Mouse (Mus musculus) forebrain, embryonic 12.5 days (tissue): ENCODE measurements at regions not wholly inside any gene's neighbourhood (a gene's known extent, or its start where the extent isn't known, plus 50 kb on each side); places are given as distances from the start of the nearest gene placed in this dataset.
"Not testable (repeated sequence)": the region's sequence is repeated elsewhere in the genome, so short reads cannot be mapped to it uniquely, and the experiment has no call there.

Experiments used
- ATAC-seq: fragments of 200-750 bp; cut with Nextera tagmentation; 2 replicates; pipeline ENCODE4 v1.8.0; 2017; ENCODE audit warnings: moderate TSS enrichment; ENCODE audit not compliant: low FRiP score
- H3K27ac ChIP-seq: fragments of 300-500 bp; sonication (generic); 2 replicates; pipeline ENCODE4 v1.5.1; 2016; ENCODE audit warnings: mild to moderate bottlenecking
- H3K27me3 ChIP-seq: fragments of 300-500 bp; sonication (generic); 2 replicates; pipeline ENCODE4 v1.6.1; 2016; ENCODE audit warnings: mild to moderate bottlenecking
- H3K36me3 ChIP-seq: fragments of 300-500 bp; sonication (generic); replicated peaks from 2 replicates; pipeline ENCODE4 v1.6.1; 2016; ENCODE audit warnings: mild to moderate bottlenecking
- H3K4me1 ChIP-seq: fragments of 300-500 bp; sonication (generic); 2 replicates; pipeline ENCODE4 v1.6.1; 2016
- H3K4me2 ChIP-seq: fragments of 300-500 bp; sonication (generic); 2 replicates; pipeline ENCODE4 v1.6.1; 2016; ENCODE audit warnings: mild to moderate bottlenecking, moderate library complexity
- H3K4me3 ChIP-seq: fragments of 300-500 bp; sonication (generic); replicated peaks from 2 replicates; pipeline ENCODE4 v1.5.1; 2016; ENCODE audit warnings: mild to moderate bottlenecking
- H3K9ac ChIP-seq: fragments of 300-500 bp; sonication (generic); 2 replicates; pipeline ENCODE4 v1.6.1; 2016; ENCODE audit warnings: mild to moderate bottlenecking
- H3K9me3 ChIP-seq: fragments of 300-500 bp; sonication (generic); 2 replicates; pipeline ENCODE4 v1.6.1; 2016
- WGBS: fragments of 180-500 bp; shearing (Covaris S2); methylation state at CpG from one replicate; pipeline ENCODE4 v1.1.7; 2016; 5-methylcytosine and 5-hydroxymethylcytosine counted together

DNA sequence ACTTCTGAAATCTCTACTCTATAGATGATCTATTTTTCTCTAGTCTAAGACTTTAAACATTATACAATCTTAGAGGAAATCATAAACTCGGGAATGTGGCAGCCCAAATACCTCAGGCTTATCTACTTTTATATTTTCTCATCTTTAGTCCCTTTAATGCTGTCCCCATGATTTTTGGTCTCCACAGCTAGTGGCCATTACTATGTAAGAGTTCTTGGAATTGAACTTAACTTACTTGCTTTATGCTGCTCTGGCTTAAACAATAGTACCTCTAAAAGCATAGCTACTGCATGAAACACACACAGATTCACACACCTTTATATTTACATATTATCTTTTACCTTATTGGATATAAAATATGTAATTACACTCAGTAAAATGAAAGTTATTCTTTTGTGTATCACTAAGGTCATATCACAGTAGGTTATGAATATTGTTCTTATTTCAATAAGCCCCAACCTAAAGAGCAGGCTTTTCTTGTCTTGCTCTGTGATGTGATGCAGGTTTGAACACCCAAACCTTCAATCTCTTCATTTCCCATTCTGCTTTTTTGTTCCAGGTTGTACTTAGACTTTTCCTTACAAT, 78.9 kb upstream of the Cwc22 start:
- Histone ChIP-seq H3K27ac (no peak overlapping the region), H3K27me3 (no peaks in the 10 kb centered on the region), H3K9me3 (no peaks in the 10 kb centered on the region), H3K9ac (no peak overlapping the region), H3K4me1 (no peaks in the 10 kb centered on the region), H3K4me2 (no peak overlapping the region), H3K4me3 (no peak overlapping the region), H3K36me3 (no peaks in the 10 kb centered on the region)
- no peak for ATAC-seq
- 87% methylated on average over 1 of the region's 1 CpGs for WGBS

DNA sequence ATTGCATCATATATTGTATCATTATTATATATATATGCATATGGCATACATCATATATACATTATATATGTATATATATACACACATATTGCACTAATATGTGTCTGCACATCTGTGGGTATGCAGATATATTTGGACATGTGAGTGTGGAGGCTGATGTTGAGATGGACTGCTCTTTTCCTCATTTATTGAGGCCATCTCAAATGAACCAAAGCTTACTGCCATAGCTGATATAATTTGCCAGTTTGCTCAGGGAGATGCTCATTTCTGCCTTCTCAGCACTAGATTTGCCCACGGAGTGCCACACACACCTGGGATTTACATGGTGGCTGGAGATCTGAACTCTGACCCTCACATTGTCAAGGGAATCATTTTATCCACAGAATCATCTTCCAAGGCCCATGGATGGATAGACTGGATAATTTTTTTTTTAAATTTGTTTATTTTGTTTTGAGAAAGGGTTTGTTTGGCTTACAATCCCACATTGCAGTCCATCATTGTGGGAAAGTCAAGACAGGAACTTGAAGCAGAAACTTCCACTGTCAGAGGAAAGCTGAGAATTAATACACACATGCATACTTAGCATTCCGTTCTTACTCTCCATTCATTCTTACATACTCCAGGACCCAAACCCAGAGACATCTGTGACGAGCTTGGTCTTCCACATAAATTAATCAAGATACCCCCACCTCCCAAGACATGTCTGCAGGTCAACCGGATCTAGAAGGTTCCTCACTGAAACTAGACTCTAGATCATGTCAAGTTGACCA, 77.9 kb upstream of the Cwc22 start:
- H3K9me3 ChIP-seq, result no peaks in the 10 kb centered on the region
- no peaks in the 10 kb centered on the region for H3K4me1 ChIP-seq
- H3K9ac ChIP-seq, result no peak overlapping the region
- no peak overlapping the region for H3K4me2 ChIP-seq
- ATAC-seq, result no peak
- H3K27me3 ChIP-seq, result no peaks in the 10 kb centered on the region
- H3K36me3 ChIP-seq, result no peaks in the 10 kb centered on the region
- H3K4me3 ChIP-seq, result no peak overlapping the region
- 68% methylated on average over 4 of the region's 4 CpGs for WGBS
- no peak overlapping the region for H3K27ac ChIP-seq

DNA sequence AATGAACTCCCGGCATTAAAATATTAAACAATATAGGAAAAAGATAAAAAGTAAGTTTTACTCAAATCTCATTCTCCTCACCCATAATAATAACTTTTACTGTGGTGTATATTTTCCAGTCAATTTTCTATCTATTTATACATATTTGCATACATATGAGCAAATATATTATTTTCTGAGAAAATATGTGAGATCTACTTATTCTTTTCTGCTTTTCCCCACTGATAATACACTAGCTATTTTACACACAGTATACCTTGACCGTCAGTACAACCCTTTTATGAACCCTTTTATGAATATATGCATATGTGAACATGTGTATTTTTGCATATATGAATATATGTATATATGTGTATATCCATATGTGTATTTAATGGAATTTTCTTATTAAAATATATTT, 77.2 kb upstream of the Cwc22 start:
- no peak overlapping the region for H3K27ac ChIP-seq
- H3K36me3 ChIP-seq, result no peaks in the 10 kb centered on the region
- WGBS, result 85% methylated on average over 2 of the region's 2 CpGs
- no peak overlapping the region for H3K4me2 ChIP-seq
- H3K4me1 ChIP-seq, result no peaks in the 10 kb centered on the region
- ATAC-seq, result no peak
- H3K4me3 ChIP-seq, result no peak overlapping the region
- H3K9ac ChIP-seq, result no peak overlapping the region
- no peaks in the 10 kb centered on the region for H3K27me3 ChIP-seq
- no peaks in the 10 kb centered on the region for H3K9me3 ChIP-seq

DNA sequence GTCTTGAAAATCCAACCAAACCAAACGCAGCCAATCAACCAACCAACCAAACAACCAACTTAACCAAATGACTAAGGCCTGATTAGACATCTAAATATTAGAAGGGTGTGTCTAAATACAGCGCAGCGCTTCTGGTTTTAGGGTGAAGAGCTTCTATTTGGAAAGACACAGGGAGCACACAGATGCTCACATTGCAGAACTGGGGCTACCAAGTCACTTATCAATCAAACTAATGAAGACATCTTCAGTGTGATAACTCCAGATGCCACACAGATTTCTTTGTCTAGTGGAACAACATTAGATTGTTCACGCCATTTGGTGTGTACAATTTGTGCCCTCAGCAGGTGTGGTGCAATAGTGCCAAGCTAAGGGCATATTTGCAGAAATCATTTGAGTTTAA, 76.6 kb upstream of the Cwc22 start:
- no peak overlapping the region for H3K4me3 ChIP-seq
- H3K4me2 ChIP-seq, result no peak overlapping the region
- H3K9ac ChIP-seq, result no peak overlapping the region
- 80% methylated on average over 4 of the region's 4 CpGs for WGBS
- H3K9me3 ChIP-seq, result no peaks in the 10 kb centered on the region
- no peaks in the 10 kb centered on the region for H3K4me1 ChIP-seq
- no peak overlapping the region for H3K27ac ChIP-seq
- H3K27me3 ChIP-seq, result no peaks in the 10 kb centered on the region
- no peak for ATAC-seq
- H3K36me3 ChIP-seq, result no peaks in the 10 kb centered on the region

DNA sequence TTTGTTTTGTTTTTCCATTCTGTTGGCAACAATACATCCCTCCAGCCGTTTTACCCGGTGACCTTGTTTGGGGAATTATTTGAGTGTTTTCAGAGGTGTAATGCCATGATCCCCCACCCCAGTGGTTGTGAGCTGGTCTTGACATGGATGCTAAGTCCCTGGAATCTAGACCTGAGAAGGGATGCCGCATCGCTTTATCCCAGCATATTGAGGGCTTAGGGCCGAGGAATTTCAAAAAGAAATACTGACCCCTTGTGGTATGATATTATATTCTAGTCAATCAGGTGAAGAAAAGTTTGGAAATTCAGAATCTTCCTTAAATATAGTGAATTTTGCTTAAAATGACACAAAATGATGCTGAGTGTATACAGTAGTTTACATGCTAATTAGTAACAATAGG, 75.7 kb upstream of the Cwc22 start:
- no peak overlapping the region for H3K9ac ChIP-seq
- 0 out of 2 replicates have a peak, but pooled peaks have one; percentile 68 for ATAC-seq
- no peak overlapping the region for H3K4me2 ChIP-seq
- H3K27ac ChIP-seq, result no peak overlapping the region
- H3K9me3 ChIP-seq, result no peaks in the 10 kb centered on the region
- no peak overlapping the region for H3K4me3 ChIP-seq
- 47% methylated on average over 5 of the region's 5 CpGs for WGBS
- H3K36me3 ChIP-seq, result no peaks in the 10 kb centered on the region
- H3K27me3 ChIP-seq, result no peaks in the 10 kb centered on the region
- no peaks in the 10 kb centered on the region for H3K4me1 ChIP-seq

DNA sequence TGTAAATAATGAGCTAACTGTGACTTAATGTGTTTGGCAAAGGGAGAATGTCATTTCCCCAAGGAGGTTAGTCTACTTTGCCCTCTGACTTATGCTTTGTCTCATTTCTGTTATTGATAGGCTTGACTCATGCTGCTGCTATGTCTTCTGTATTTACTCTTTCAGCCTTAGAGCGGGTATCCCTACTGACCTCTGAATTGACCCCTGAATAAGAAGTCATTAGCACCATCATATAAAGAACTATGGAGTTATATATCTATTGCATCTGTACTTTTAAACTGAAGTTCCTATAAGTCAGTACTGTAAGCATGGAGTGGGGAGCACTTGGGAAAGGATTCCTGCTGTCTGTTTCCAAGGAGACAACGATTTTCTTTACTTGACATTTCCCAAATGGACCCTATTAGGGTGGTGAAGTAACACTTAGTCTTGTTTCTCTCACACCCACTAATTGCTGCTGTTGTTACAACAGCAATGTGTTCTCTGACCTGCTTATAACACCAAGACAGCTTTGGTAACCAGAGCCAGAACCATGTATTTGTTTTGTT, 75.3 kb upstream of the Cwc22 start:
- no peaks in the 10 kb centered on the region for H3K27me3 ChIP-seq
- no peaks in the 10 kb centered on the region for H3K9me3 ChIP-seq
- 72% methylated on average over 2 of the region's 2 CpGs for WGBS
- H3K4me1 ChIP-seq, result no peaks in the 10 kb centered on the region
- no peak overlapping the region for H3K27ac ChIP-seq
- ATAC-seq, result 0 out of 2 replicates have a peak, but pooled peaks have one; percentile 41
- no peak overlapping the region for H3K9ac ChIP-seq
- no peak overlapping the region for H3K4me3 ChIP-seq
- H3K36me3 ChIP-seq, result no peaks in the 10 kb centered on the region
- H3K4me2 ChIP-seq, result no peak overlapping the region

DNA sequence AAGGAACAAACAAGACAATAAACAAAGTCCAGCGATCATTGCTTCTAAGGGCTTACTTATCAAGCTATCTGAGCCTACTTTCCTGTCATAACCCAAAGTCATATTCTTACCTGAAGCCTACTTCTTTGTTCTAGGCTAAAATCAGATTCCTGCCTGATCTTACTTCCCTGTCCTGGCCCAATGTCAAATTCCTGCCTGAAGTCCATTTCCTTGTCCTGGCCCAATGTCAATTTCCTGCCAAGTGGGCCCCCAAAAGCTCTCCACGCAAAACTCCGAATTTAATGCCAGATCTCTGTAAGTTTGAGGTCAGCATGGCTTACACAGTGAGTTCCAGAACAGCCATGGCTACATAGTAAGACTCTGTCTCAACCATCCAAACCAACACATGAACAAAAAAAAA, 74.3 kb upstream of the Cwc22 start:
- Histone ChIP-seq H3K9me3 (no peaks in the 10 kb centered on the region), H3K27me3 (no peaks in the 10 kb centered on the region), H3K27ac (no peak overlapping the region), H3K4me1 (no peaks in the 10 kb centered on the region), H3K4me3 (no peak overlapping the region), H3K9ac (no peak overlapping the region), H3K4me2 (no peak overlapping the region), H3K36me3 (no peaks in the 10 kb centered on the region)
- ATAC-seq, result no peak
- WGBS, result 88% methylated on average over 3 of the region's 3 CpGs

DNA sequence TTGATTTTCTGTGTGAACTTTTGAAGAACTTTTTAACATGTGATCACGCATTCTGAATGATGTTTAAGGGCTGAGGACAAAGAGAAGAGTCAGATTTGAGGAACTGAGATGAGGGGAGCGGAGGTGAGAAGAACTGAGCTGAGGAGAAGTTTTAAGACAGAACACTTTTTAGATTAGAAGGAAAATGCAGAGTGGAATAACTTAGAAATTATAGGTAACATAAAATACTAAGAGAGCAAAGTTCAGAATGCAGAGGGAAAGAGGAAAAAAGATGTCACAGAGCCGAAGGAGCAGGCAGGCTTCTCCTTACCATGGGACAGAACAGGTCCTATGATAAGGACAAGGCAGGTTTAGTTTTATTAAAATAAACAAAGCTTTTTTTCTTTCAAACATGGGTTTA, 73.7 kb upstream of the Cwc22 start:
- Histone ChIP-seq H3K36me3 (no peaks in the 10 kb centered on the region), H3K4me2 (no peak overlapping the region), H3K27me3 (no peaks in the 10 kb centered on the region), H3K9ac (no peak overlapping the region), H3K9me3 (no peaks in the 10 kb centered on the region), H3K4me1 (no peaks in the 10 kb centered on the region), H3K27ac (no peak overlapping the region), H3K4me3 (no peak overlapping the region)
- WGBS, result 91% methylated on average over 3 of the region's 3 CpGs
- no peak for ATAC-seq

DNA sequence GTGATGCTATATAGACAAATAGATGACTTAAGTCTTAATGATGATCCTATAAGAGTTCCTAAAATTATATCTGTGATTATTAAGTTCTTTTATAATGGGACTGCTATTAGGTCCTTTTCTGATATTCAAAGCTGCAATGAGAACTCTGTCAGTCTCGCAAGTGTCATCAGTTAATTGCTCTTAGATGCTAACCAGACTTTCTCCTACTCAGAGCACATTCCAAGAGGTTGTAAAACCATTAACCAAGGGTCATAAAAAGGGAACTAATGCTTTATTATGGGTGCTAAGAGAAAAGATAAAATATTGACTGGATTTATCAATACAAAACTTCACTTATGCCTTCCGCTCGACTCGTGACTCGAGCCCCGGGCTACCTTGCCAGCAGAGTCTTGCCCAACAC, 66.3 kb upstream of the Cwc22 start:
- H3K4me1 ChIP-seq, H3K9me3 ChIP-seq, ATAC-seq, H3K9ac ChIP-seq, H3K4me3 ChIP-seq, H3K36me3 ChIP-seq, H3K27ac ChIP-seq, H3K4me2 ChIP-seq, H3K27me3 ChIP-seq: not testable (repeated sequence)
- 96% methylated on average over 6 of the region's 6 CpGs for WGBS

DNA sequence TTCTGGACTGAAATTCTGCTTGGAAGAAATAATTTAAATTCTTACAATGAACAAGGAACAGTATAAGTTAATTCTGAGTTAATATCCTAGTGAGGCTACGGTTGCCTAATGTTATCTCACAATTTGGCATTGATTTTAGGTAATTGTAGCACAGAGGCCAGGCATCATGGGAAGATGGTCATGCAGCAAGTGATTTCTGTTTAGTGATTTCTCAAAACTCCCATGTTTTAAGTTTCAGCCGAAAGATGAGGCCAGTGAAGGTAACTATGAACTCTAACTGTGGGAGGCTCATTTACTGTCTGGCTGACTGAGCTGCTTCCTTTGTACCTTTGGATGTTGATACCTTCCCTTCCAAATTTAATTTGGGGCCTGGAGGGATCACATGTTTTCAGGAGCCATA, 65.6 kb upstream of the Cwc22 start:
- no peaks in the 10 kb centered on the region for H3K27me3 ChIP-seq
- no peak overlapping the region for H3K27ac ChIP-seq
- 85% methylated on average over 2 of the region's 2 CpGs for WGBS
- no peaks in the 10 kb centered on the region for H3K4me1 ChIP-seq
- no peaks in the 10 kb centered on the region for H3K9me3 ChIP-seq
- no peak overlapping the region for H3K9ac ChIP-seq
- H3K36me3 ChIP-seq, result no peaks in the 10 kb centered on the region
- H3K4me3 ChIP-seq, result no peak overlapping the region
- H3K4me2 ChIP-seq, result no peak overlapping the region
- no peak for ATAC-seq

DNA sequence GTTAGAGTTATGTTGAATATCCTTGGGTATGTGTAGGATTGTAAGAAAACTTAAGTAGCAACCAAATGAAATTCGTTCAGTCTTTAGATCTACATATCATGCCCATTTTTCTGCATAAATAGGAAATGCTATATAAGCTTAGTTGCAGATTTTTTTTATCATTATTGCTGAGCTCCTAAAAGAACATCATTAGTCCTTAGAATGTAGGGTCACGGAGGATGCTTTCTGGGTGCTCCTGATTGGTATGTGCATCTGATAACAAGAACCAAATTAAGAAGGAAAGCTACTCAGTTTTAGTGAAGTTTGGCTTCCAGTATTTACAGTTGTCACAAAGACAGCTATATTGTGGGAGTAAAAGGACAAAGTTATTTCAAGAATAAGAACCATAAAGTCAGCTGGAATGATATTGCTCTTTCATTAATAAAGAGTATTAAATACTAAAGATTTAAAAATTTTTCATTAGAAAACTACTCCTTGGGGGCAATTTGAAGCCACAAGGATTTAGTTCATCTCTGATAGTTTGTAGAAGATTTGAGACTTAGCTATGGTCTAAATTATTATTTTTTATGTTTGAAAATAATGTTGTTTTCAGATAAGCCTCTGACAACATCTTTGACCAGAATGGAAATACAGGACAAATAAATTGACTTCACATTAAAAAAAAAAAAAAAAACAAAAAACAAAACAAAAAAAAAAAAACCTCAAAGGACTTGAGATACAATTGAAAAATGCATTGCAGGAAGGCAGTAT, 65.1 kb upstream of the Cwc22 start:
- no peaks in the 10 kb centered on the region for H3K9me3 ChIP-seq
- 92% methylated on average over 2 of the region's 2 CpGs for WGBS
- H3K9ac ChIP-seq, result no peak overlapping the region
- H3K27me3 ChIP-seq, result no peaks in the 10 kb centered on the region
- no peak overlapping the region for H3K4me3 ChIP-seq
- no peaks in the 10 kb centered on the region for H3K36me3 ChIP-seq
- no peak overlapping the region for H3K27ac ChIP-seq
- ATAC-seq, result no peak
- H3K4me1 ChIP-seq, result no peaks in the 10 kb centered on the region
- H3K4me2 ChIP-seq, result no peak overlapping the region

DNA sequence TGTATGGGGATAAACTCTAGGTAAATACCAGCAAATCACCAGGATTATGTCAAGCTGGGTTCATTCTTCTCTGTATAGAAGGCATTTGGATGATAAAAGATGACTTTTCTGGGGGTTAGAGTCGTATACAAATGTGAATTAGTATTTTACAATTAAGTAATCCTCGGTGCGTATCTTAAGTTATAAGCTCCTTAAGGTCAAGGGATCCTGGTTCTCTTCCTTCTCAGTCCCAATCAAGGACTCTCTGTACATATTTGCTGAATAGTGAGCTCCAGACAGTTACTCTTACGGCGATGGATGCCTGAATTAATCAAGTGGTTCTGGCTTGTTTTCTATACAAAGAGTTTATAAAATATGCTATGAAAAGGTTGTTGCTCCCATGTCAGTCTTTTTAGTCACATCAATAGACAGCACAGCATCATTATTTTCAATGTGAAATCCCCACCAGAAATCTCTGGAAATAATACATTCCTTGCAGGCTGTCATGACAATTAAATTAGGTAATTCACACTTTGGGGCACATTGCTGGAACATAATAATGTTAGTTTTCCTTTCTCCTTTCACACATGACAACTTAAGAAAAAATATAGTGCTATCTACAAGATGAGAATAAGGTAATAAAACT, 64.0 kb upstream of the Cwc22 start:
- Histone ChIP-seq H3K4me3 (no peak overlapping the region), H3K4me1 (no peaks in the 10 kb centered on the region), H3K4me2 (no peak overlapping the region), H3K27me3 (no peaks in the 10 kb centered on the region), H3K36me3 (no peaks in the 10 kb centered on the region), H3K9ac (no peak overlapping the region), H3K9me3 (no peaks in the 10 kb centered on the region), H3K27ac (no peak overlapping the region)
- WGBS, result 80% methylated on average over 5 of the region's 5 CpGs
- ATAC-seq, result no peak
